Mouse (Mus musculus) heart, adult 8-10 months (tissue): ENCODE data around the gene Lyst. TPM values are rescaled to one million over a fixed set of nuclear protein-coding genes. Genes with fewer than 3 reads are reported as not detected.

ENCODE experiments used
- total RNA-seq, 4 experiments: library from RNA; stranded (reverse); gene quantifications; 2 replicates each; pipeline ENCODE4 v1.2.4; 2022

The Lyst gene
- total RNA-seq, 4 experiments from 2014 or later = 6.1 to 9.4 (median 7.7) TPM

Other genes starting within 250 kb of the Lyst start
- 10 to 100 TPM in 1 of 4 experiments, 1 to 10 TPM in 3; 5.7 to 10.4 (median 6.7) TPM for gene Gpr137b, start 196.4 kb upstream of the Lyst start, total RNA-seq
- gene Nid1, start 152.8 kb upstream of the Lyst start, total RNA-seq = 10 to 100 TPM; 37.8 to 51.5 (median 48.6) TPM
- under 1 TPM; 0.22 to 0.41 (median 0.31) TPM for gene Gng4, start 193.7 kb downstream of the Lyst start, total RNA-seq